Mouse (Mus musculus) erythroblast, embryonic 14.5 days (primary cell): Measurements from ENCODE around the gene Ntrk2.

Source experiments
- GATA1 ChIP-seq: IDR thresholded peaks from 2 replicates; pipeline ENCODE4 v1.6.1; 2012; ENCODE audit warnings: low read length, inconsistent platforms, mixed read lengths
- TAL1 ChIP-seq: IDR thresholded peaks from 3 replicates; pipeline ENCODE4 v1.6.1; 2012; ENCODE audit warnings: low read length, inconsistent platforms, mixed read lengths

- TF ChIP-seq GATA1 (no peak), TAL1 (no peak)
Measured at GRCm38 (mm10) chr13:59010893-59011529, 204.6 kb downstream of the Ntrk2 start.
